Mouse (Mus musculus): Measurements from ENCODE around the gene Vmn1r85.
A peak's percentile ranks its signal among the peaks of the same experiment; 100 is the strongest.

Gene Vmn1r85

DNA sequence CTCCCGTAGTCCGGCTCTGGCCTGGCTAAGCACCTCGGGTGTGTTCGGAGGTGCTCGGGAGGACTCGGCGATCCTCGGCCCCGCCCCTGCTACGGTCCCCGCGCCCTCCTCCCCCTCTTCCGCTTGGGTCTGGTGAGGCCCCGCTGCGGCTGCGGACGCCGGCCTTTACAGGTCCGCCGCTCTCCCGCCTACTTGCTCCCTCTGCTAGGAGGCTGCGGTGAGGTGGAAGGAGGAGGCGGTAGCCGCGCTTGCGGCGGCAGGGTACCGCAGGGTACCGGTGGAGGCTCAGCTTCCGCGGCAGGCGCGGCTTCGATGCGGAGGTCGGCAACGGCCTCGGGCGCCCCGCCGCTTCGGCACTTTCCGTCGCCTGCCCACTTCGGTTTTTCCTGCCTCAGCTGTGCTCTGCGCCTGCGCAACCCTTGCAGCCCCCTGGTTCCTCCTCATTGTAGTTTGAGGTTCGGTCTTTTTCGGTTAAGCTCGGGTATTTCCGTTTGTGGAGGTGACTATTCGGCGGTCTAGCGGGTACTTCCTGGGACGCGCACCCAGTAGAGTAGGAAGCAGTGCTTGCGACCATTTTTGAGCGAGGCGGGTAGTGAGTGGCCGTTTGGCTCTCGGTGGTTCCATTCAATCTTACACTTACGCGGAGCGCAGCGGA, 56.9 kb downstream of the Vmn1r85 start, which contains the start of gene Ube2m:
TSS of gene Ube2m (minus strand) at position 375 of the 655 bp plus-strand sequence.
- peak; percentile 96 for DNase-seq (ENCODE audit: low spot score)

DNA sequence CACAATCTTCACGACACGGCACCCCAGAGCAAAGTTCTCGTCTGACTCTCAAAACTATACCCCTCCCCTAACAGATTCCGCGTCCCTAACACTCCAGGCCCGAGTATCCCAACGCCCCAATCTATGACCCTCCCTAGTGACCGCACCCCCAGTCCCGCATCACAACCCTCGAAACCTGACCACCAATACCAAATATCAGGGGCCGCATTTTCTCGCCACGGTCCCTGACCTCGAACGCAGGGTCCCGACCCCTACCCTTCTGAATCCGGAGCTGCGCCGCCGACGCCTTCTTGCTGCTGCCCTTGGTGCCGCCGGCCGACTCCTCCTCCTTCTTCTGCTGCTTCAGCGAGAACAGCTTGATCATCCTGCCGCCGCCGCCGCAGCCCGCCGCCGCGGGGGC, 57.6 kb downstream of the Vmn1r85 start:
- no peak for DNase-seq (ENCODE audit: low spot score)

DNA sequence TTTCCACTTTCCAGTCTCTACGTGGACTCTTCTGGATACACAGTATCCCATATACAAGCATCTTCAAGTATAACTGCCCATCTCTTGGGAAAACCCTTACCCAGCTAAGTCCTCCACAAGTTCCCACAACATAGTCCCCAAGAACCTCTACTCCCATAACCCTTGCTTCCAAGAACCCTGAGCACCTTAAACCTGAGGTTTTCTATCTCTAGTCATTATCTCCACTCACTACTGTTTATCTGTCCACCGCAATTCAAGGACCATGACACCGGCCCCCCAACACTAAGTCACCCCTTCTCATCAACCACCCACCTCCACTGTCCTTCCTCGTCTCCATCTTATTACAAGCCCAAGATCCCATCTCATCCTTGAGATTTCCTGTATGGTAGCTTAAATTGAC, 58.2 kb downstream of the Vmn1r85 start:
- no peak for DNase-seq (ENCODE audit: low spot score)

DNA sequence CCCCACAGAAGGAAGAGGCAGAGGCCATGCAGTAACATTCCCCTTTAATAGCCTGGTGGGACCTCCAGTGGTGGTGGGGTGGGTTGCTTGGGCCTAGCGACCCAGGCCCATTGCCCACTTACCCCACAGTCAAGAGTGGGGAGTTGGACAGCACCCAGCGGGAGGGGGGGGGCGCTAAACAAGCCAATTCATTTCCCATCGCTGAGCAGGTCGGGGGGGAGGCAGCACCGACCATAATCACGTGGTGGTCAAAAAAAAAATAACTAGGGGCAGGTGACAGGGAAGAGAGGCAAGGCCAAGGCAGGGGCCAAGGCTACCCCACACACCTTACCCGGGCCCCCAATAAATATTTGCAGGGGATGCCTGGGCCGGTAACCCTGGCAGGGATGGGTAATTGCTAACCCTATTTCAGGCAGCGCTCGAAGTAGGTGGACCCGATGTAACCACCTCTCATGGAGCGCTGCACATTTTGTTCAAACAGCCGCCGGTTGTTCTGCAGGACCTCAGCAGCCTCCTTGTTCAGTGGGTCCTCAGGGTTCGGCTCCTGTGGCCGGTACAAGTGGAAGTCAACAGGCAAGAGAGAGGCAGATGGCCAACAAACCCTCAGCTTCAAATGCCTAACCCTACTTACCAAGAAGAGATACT, 59.6 kb downstream of the Vmn1r85 start:
- no peak for DNase-seq (ENCODE audit: low spot score)

DNA sequence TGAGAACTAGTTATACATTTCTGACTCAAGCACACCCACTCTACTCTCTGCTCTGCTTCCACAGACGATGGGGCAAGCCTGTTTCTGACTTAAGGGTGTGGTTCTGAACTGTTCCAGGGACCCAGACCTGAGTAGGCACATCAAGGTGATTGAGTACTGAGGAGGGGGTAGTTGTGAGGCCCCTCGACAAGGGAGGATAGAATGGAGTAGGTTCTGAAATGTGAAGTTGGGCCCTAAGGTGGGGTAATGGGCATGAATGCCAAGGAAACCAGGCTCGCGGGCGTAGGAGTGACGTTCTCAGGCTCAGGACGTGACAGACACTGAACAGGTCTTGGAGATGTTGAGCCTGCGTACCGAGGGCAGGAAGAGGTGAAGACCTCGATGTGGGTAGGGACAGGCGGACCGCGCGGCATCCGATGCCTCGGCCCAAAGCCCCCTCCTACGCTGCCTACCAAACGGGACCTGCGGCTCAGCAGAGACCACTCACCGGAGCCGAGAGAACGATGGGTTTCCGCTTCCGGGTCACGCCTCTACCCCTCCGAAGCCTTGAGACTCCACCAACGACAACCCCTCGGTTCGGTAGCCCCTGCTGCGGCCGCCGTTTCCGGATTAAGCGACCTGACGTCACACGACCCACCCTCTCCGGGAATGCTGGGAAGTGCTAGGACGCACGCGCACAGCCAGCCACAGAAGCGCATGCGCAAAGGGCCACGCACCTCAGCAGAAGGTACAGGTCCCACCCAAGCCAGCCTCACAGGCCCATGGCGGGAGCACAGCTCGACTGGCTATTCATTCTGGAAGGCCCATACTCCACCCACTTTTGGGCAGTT, 60.6 kb downstream of the Vmn1r85 start, which contains the start of gene Chmp2a:
TSS of gene Chmp2a (minus strand) at position 660 of the 830 bp plus-strand sequence.
- peak; percentile 96 for DNase-seq (ENCODE audit: low spot score)

DNA sequence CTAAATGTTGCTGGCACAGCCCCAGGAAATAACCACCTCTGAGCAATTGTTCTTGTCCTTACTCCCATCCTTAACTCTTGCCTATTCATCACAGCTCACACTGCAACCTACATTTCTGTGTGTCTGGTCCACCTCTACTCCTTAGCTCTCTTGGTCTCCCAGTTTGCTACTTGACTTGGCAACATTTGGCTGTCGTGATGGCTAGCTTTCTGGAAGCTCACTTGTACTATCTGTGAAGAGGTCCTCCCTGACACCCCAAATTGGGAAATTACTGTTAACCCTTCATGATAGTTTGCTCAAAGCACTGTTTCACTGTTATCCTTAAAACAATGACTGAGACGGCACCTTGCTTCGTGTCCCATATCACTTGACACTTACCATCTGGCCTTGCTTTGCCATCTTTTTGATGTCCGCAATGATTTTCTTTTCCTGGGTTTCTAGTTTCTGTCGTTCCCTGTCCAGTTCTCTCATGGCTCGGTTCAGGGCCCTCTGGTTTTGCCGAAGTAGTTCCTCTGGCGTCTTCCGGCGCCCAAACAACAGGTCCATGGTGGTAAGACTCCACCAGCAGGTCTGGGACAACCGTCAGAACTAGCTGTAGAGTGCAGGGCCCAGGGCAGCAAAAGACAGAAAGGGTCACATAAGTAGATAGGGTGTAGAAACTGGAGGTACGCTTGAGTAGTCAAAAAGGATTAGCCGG, 61.4 kb downstream of the Vmn1r85 start:
- no peak for DNase-seq (ENCODE audit: low spot score)
